Mouse (Mus musculus) ES-Bruce4 (cell line): ENCODE results near the gene Lce1b. TPM values are rescaled to one million over a fixed set of nuclear protein-coding genes. Genes with fewer than 3 reads are reported as not detected.

Experiments
- H3K27ac ChIP-seq: 2 replicates; pipeline ENCODE4 v1.5.1; 2012; ENCODE audit warnings: low read length, inconsistent platforms; ENCODE audit not compliant: insufficient read depth
- H3K27me3 ChIP-seq: 2 replicates; pipeline ENCODE4 v1.6.1; 2012; ENCODE audit warnings: mild to moderate bottlenecking, low read length, inconsistent platforms; ENCODE audit not compliant: control insufficient read depth, poor library complexity, insufficient read depth, severe bottlenecking
- H3K36me3 ChIP-seq: 2 replicates; pipeline ENCODE4 v1.6.1; 2012; ENCODE audit warnings: inconsistent platforms, mild to moderate bottlenecking, low read length, moderate library complexity; ENCODE audit not compliant: control insufficient read depth, poor library complexity, insufficient read depth, severe bottlenecking
- H3K4me1 ChIP-seq: one replicate; pipeline ENCODE4 v1.8.1; 2011; ENCODE audit warnings: low read length; ENCODE audit not compliant: control insufficient read depth, insufficient read depth
- H3K4me3 ChIP-seq: 2 replicates; pipeline ENCODE4 v1.5.1; 2011; ENCODE audit warnings: low read depth, mild to moderate bottlenecking, low read length
- H3K9ac ChIP-seq: 2 replicates; pipeline ENCODE4 v1.6.1; 2012; ENCODE audit warnings: low read depth, mild to moderate bottlenecking, inconsistent platforms; ENCODE audit not compliant: poor library complexity, severe bottlenecking
- H3K9me3 ChIP-seq: replicated peaks from 2 replicates; pipeline ENCODE4 v1.6.1; 2012; ENCODE audit warnings: mild to moderate bottlenecking, low read length, inconsistent platforms; ENCODE audit not compliant: control insufficient read depth, poor library complexity, insufficient read depth, severe bottlenecking
- CTCF ChIP-seq: IDR thresholded peaks from one replicate; pipeline ENCODE4 v1.8.1; 2011; ENCODE audit warnings: low read depth, low read length
- EP300 ChIP-seq: IDR thresholded peaks from 2 replicates; pipeline ENCODE4 v1.6.1; 2011; ENCODE audit warnings: low read depth, low read length; ENCODE audit not compliant: insufficient read depth
- POLR2A ChIP-seq: IDR thresholded peaks from one replicate; pipeline ENCODE4 v1.8.1; 2011; ENCODE audit warnings: low read length; ENCODE audit not compliant: insufficient read depth
- polyA plus RNA-seq: library from polyadenylated mRNA; stranded (reverse); fragments of >200 nt; gene quantifications from 2 replicates; pipeline ENCODE4 v1.2.4, GENCODE M21; 2011; ENCODE audit warnings: low read depth; ENCODE audit not compliant: missing spikeins, insufficient read depth, insufficient read length

The Lce1b gene
- polyA plus RNA-seq, 1 experiment, result not detected

GRCm38 (mm10) chr3:92670215-92670614 lies 13.5 kb upstream of the Lce1b start, which contains the start of gene Lce1a2:
Gene Lce1a2, minus strand, starts transcription at chr3:92670315.
- Histone ChIP-seq H3K4me1 (no peaks in the 10 kb centered on the region), H3K9ac (no peak within 1 kb of the TSS), H3K4me3 (no peak within 1 kb of the TSS), H3K27ac (no peak within 1 kb of the TSS), H3K9me3 (no peaks in the 10 kb centered on the region), H3K27me3 (no peaks in the 10 kb centered on the region; the same call in 1 of the 2 replicates), H3K36me3 (no peaks in the 10 kb centered on the region)
- TF ChIP-seq EP300 (no peak), CTCF (no peak), POLR2A (no peak)

GRCm38 (mm10) chr3:92648207-92648606 lies 8.5 kb downstream of the Lce1b start, which contains the start of gene Lce1a1:
Gene Lce1a1, minus strand, starts transcription at chr3:92648307.
- Histone ChIP-seq H3K9me3 (no peaks in the 10 kb centered on the region), H3K9ac (no peak within 1 kb of the TSS), H3K4me3 (no peak within 1 kb of the TSS), H3K27ac (no peak within 1 kb of the TSS), H3K36me3 (no peaks in the 10 kb centered on the region), H3K27me3 (no peaks in the 10 kb centered on the region), H3K4me1 (no peaks in the 10 kb centered on the region)
- no peak for TF ChIP-seq CTCF
- no peak for TF ChIP-seq POLR2A
- no peak for TF ChIP-seq EP300

- Histone ChIP-seq H3K4me1 (no peaks in the 10 kb centered on the region), H3K9ac (no peak overlapping the region), H3K27me3 (no peaks in the 10 kb centered on the region), H3K27ac (no peak overlapping the region), H3K9me3 (no peaks in the 10 kb centered on the region), H3K36me3 (no peaks in the 10 kb centered on the region), H3K4me3 (no peak overlapping the region)
- TF ChIP-seq EP300, result no peak
- TF ChIP-seq POLR2A, result no peak
- TF ChIP-seq CTCF, result no peak
These were observed 16.9 kb downstream of the Lce1b start for GRCm38 (mm10) chr3:92639854-92640253.

- H3K4me3 ChIP-seq, result no peak overlapping the region
- no peaks in the 10 kb centered on the region for H3K4me1 ChIP-seq
- no peaks in the 10 kb centered on the region for H3K36me3 ChIP-seq
- no peak for TF ChIP-seq EP300
- TF ChIP-seq CTCF, result no peak
- TF ChIP-seq POLR2A, result no peak
- no peak overlapping the region for H3K27ac ChIP-seq
- no peaks in the 10 kb centered on the region for H3K9me3 ChIP-seq
- H3K9ac ChIP-seq, result no peak overlapping the region
- H3K27me3 ChIP-seq, result no peaks in the 10 kb centered on the region
These were observed 18.1 kb downstream of the Lce1b start for GRCm38 (mm10) chr3:92638653-92638991.

- H3K4me3 ChIP-seq, result no peak overlapping the region
- no peak overlapping the region for H3K27ac ChIP-seq
- H3K9me3 ChIP-seq, result no peaks in the 10 kb centered on the region
- no peaks in the 10 kb centered on the region for H3K36me3 ChIP-seq
- no peaks in the 10 kb centered on the region for H3K4me1 ChIP-seq
- TF ChIP-seq CTCF, result no peak
- TF ChIP-seq POLR2A, result no peak
- TF ChIP-seq EP300, result no peak
- H3K27me3 ChIP-seq, result no peaks in the 10 kb centered on the region
- H3K9ac ChIP-seq, result no peak overlapping the region
These were observed 18.7 kb downstream of the Lce1b start for GRCm38 (mm10) chr3:92637745-92638652.

- Histone ChIP-seq H3K27ac (no peak within 1 kb of the TSS), H3K36me3 (no peaks in the 10 kb centered on the region), H3K27me3 (no peaks in the 10 kb centered on the region; the same call in 1 of the 2 replicates), H3K4me1 (no peaks in the 10 kb centered on the region), H3K9me3 (no peaks in the 10 kb centered on the region), H3K4me3 (no peak within 1 kb of the TSS), H3K9ac (no peak within 1 kb of the TSS)
- TF ChIP-seq CTCF (no peak), POLR2A (no peak), EP300 (no peak)
These were observed 35.2 kb downstream of the Lce1b start, which contains the start of gene Lce6a for GRCm38 (mm10) chr3:92621560-92621959. Gene Lce6a, minus strand, starts transcription at chr3:92621660.
